Mouse (Mus musculus) embryonic fibroblast, embryonic 13.5 days (primary cell): Measurements from ENCODE around the gene Bin2.

Experiments used
- CTCF ChIP-seq: IDR thresholded peaks from 2 replicates; pipeline ENCODE4 v1.5.1; 2011; ENCODE audit warnings: mild to moderate bottlenecking, control low read depth, low read length, moderate library complexity, borderline replicate concordance; ENCODE audit not compliant: insufficient read depth
- POLR2A ChIP-seq: IDR thresholded peaks from 2 replicates; pipeline ENCODE4 v1.6.1; 2011; ENCODE audit warnings: low read depth, mild to moderate bottlenecking, control low read depth, low read length, moderate library complexity

- TF ChIP-seq CTCF (no peak), POLR2A (no peak)
Measured at GRCm38 (mm10) chr15:100641226-100641810, 28.0 kb downstream of the Bin2 start.
